Mouse (Mus musculus) thymus, postnatal 14 days (tissue): ENCODE data around the gene Chst2.

Source experiments
- DNase-seq: peaks from one replicate; pipeline ENCODE4 v3.0.0; 2021

Gene Chst2

GRCm38 (mm10) chr9:95353829-95354391, 52.6 kb downstream of the Chst2 start:
- DNase-seq = no peak

GRCm38 (mm10) chr9:95351968-95352367, 54.6 kb downstream of the Chst2 start:
- DNase-seq = no peak

GRCm38 (mm10) chr9:95350550-95350949, 56.0 kb downstream of the Chst2 start:
- no peak for DNase-seq
